Mouse (Mus musculus) cortical plate, adult 2 months (tissue): ENCODE measurements around the gene Fbxw2.

ENCODE experiments used
- CTCF ChIP-seq: fragments of 200-500 bp; IDR thresholded peaks from 2 replicates; pipeline ENCODE4 v1.5.1; 2011; ENCODE audit warnings: mild to moderate bottlenecking, control low read depth, low read length; ENCODE audit not compliant: insufficient read depth; ENCODE audit errors: extremely low read depth
- POLR2A ChIP-seq: fragments of 200-500 bp; IDR thresholded peaks from 2 replicates; pipeline ENCODE4 v1.6.1; 2011; ENCODE audit warnings: mild to moderate bottlenecking, low read length, control low read depth; ENCODE audit not compliant: insufficient read depth; ENCODE audit errors: extremely low read depth

GRCm38 (mm10) chr2:34808057-34808456 is 18.1 kb downstream of the Fbxw2 start:
- no peak for TF ChIP-seq CTCF
- TF ChIP-seq POLR2A: no peak
